Mouse (Mus musculus): ENCODE measurements around the gene Zdhhc22. TPM values are rescaled to one million over a fixed set of nuclear protein-coding genes. Genes with fewer than 3 reads are reported as not detected.

The Zdhhc22 gene
- polyA plus RNA-seq, 1 experiment from 2014 or later: not detected

DNA sequence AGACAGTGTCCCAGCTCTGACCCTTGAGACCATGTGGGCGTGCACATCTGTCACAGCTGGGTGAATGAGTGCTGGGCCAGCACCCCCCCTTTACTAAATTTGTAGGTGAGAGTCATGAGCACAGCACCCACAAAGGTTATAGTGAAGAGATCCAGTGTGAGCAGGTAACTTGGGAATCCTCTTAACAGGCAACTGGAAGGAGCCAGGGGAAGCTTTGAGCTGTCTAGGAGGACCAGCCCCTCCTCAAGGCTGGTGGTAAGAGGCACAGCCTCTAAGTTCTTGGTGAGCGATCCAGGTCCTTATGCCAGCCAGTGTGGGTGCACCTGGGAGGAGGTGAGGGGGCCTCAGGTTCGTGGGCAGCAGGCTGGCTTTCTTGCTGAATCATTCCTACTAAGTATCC lies 13.4 kb upstream of the Zdhhc22 start:
- WGBS (ENCODE audit: missing documents): 43% methylated on average over 3 of the region's 3 CpGs
- H3K79me2 ChIP-seq (ENCODE audit: inconsistent target): no peaks in the 10 kb centered on the region
- H3K4me3 ChIP-seq (ENCODE audit: inconsistent target): no peak overlapping the region
- H3K27ac ChIP-seq: no peak overlapping the region
- H3K36me3 ChIP-seq (ENCODE audit: inconsistent target): no peaks in the 10 kb centered on the region

GRCm38 (mm10) chr12:87002815-87003214 lies 12.6 kb upstream of the Zdhhc22 start:
- H3K79me2 ChIP-seq (ENCODE audit: inconsistent target): no peaks in the 10 kb centered on the region
- 66% methylated on average over 4 of the region's 7 CpGs for WGBS (ENCODE audit: missing documents)
- H3K36me3 ChIP-seq (ENCODE audit: inconsistent target): no peaks in the 10 kb centered on the region
- H3K4me3 ChIP-seq (ENCODE audit: inconsistent target): no peak overlapping the region
- H3K27ac ChIP-seq: no peak overlapping the region

- no peaks in the 10 kb centered on the region for H3K79me2 ChIP-seq (ENCODE audit: inconsistent target)
- no peaks in the 10 kb centered on the region for H3K36me3 ChIP-seq (ENCODE audit: inconsistent target)
- H3K27ac ChIP-seq: no peak overlapping the region
- WGBS (ENCODE audit: missing documents): 53% methylated on average over 7 of the region's 7 CpGs
- H3K4me3 ChIP-seq (ENCODE audit: inconsistent target): no peak overlapping the region
These were observed 12.0 kb upstream of the Zdhhc22 start for GRCm38 (mm10) chr12:87002209-87002608.

- no peaks in the 10 kb centered on the region for H3K36me3 ChIP-seq (ENCODE audit: inconsistent target)
- 60% methylated on average over 4 of the region's 6 CpGs for WGBS (ENCODE audit: missing documents)
- H3K79me2 ChIP-seq (ENCODE audit: inconsistent target): no peaks in the 10 kb centered on the region
- no peak overlapping the region for H3K27ac ChIP-seq
- H3K4me3 ChIP-seq (ENCODE audit: inconsistent target): no peak overlapping the region
These were observed 10.6 kb upstream of the Zdhhc22 start for GRCm38 (mm10) chr12:87000840-87001176.

DNA sequence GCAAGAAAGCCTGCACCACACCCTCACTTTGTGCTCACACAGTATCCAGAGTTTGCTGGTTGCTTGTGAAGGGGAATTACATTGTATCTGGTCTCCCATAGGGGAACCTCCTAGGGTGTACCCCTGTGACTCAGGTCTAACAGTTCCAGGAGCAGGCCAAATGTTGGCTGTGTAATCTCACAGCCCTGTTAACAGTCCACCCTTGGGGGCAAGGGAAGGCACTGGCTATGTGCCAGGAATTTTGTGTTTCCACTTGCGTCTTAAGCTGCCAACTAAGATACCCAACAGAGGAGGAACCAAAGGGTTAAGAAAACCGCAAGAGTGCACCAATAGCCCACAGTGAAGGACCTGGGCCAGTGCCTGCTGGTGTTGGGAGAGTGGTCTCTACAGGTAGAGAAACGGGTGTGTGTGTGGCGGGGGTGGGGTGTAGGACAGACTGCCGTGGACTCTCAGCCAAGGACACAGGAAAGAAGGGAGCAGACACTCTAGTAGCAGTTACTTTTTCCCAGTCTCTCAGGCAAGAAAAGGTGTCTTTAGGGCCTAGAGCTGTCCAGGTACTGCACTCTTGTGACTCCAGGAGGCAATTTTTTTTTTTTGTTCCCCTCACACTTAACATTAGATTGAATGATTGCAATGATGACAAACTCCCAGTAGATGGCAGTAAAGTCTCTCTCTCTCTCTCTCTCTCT lies 10.1 kb upstream of the Zdhhc22 start:
- Histone ChIP-seq H3K27ac (no peak overlapping the region), H3K4me3 (ENCODE audit: inconsistent target) (no peak overlapping the region), H3K79me2 (ENCODE audit: inconsistent target) (no peaks in the 10 kb centered on the region), H3K36me3 (ENCODE audit: inconsistent target) (no peaks in the 10 kb centered on the region)
- 44% methylated on average over 4 of the region's 5 CpGs for WGBS (ENCODE audit: missing documents)

DNA sequence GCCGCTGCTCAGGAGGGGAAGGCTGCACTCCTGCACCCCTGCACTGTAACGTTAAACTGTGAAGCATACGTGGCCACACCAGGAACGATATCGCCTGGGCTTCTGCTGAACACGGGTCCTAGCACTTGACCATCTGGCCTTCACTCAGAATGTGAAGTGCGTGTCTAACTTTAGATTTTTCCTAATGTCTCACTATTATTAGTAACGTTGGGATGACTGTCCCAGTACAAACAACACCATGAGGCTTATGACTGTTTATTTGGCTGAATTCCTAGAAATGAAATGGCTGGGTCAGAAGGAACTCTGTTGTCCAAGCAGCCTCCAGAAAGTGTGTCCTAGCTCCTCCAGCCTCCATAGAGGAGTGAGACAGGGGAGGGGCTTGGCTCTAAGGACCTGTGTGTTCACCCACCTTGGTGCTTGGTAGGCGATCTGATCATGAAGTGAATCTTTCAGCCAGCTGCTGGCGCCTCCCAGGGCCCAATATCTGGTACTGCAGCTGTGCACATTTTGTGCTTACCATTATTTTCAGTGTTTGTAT lies 9.1 kb upstream of the Zdhhc22 start:
- 84% methylated on average over 10 of the region's 10 CpGs for WGBS (ENCODE audit: missing documents)

DNA sequence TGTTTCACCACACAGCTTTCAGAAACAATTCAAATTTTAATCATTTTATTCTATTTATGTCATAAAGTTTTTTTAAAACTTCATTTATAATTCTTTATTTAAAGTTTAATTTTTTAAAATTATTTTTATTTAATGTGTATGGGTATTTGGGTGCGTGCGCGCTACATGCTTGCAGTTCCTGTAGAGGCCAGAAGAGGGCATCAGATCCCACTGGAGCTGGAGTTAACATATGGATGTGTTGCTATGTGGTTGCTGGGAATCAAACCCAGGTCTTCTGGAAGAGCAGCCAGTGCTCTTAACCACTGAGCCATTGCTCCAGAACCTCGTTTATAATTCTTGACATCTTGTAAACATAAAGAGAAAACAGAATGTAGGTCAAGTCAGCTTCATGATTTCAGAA lies 8.5 kb upstream of the Zdhhc22 start:
- 84% methylated on average over 4 of the region's 4 CpGs for WGBS (ENCODE audit: missing documents)
- Histone ChIP-seq H3K4me3 (ENCODE audit: inconsistent target) (no peak overlapping the region), H3K79me2 (ENCODE audit: inconsistent target) (no peaks in the 10 kb centered on the region), H3K36me3 (ENCODE audit: inconsistent target) (no peaks in the 10 kb centered on the region), H3K27ac (no peak overlapping the region)

More for the DNA sequence above, 9.1 kb upstream of the Zdhhc22 start:
- Histone ChIP-seq H3K4me3 (ENCODE audit: inconsistent target) (no peak overlapping the region), H3K27ac (no peak overlapping the region), H3K79me2 (ENCODE audit: inconsistent target) (no peaks in the 10 kb centered on the region), H3K36me3 (ENCODE audit: inconsistent target) (no peaks in the 10 kb centered on the region)

DNA sequence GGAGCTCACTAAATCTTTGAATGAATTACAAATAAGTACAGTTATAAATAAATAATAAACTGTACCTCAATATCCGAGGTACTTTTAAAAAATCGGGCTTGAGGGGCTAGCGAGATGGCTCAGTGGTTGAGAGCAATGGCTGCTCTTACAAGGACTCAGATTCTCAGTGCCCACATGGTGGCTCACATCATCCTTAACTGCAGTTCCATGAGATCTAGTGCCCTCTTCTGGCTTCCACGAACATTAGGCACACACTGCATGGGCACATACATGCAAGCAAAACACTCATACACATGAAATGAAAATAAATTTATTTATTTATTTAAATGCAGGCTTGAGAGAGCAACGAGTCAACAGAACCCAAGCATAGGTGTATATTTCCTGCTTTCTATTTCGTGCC lies 5.7 kb upstream of the Zdhhc22 start:
- no peaks in the 10 kb centered on the region for H3K79me2 ChIP-seq (ENCODE audit: inconsistent target)
- H3K27ac ChIP-seq: no peak overlapping the region
- no peaks in the 10 kb centered on the region for H3K36me3 ChIP-seq (ENCODE audit: inconsistent target)
- no peak overlapping the region for H3K4me3 ChIP-seq (ENCODE audit: inconsistent target)
- 81% methylated on average over 6 of the region's 6 CpGs for WGBS (ENCODE audit: missing documents)

- H3K27ac ChIP-seq: no peak overlapping the region
- WGBS (ENCODE audit: missing documents): 63% methylated on average over 3 of the region's 3 CpGs
- no peaks in the 10 kb centered on the region for H3K36me3 ChIP-seq (ENCODE audit: inconsistent target)
- H3K79me2 ChIP-seq (ENCODE audit: inconsistent target): no peaks in the 10 kb centered on the region
- no peak overlapping the region for H3K4me3 ChIP-seq (ENCODE audit: inconsistent target)
These were observed 4.5 kb upstream of the Zdhhc22 start for GRCm38 (mm10) chr12:86994776-86995175.

- Histone ChIP-seq H3K4me3 (ENCODE audit: inconsistent target) (no peak overlapping the region), H3K36me3 (ENCODE audit: inconsistent target) (no peaks in the 10 kb centered on the region), H3K79me2 (ENCODE audit: inconsistent target) (no peaks in the 10 kb centered on the region), H3K27ac (no peak overlapping the region)
- 41% methylated on average over 4 of the region's 4 CpGs for WGBS (ENCODE audit: missing documents)
These were observed 3.9 kb upstream of the Zdhhc22 start for GRCm38 (mm10) chr12:86994166-86994565.

GRCm38 (mm10) chr12:86990755-86991110 lies 503 bp upstream of the Zdhhc22 start:
- 82% methylated on average over 1 of the region's 2 CpGs for WGBS (ENCODE audit: missing documents)
- Histone ChIP-seq H3K27ac (no peak overlapping the region), H3K36me3 (ENCODE audit: inconsistent target) (no peaks in the 10 kb centered on the region), H3K79me2 (ENCODE audit: inconsistent target) (no peaks in the 10 kb centered on the region), H3K4me3 (ENCODE audit: inconsistent target) (no peak overlapping the region)

DNA sequence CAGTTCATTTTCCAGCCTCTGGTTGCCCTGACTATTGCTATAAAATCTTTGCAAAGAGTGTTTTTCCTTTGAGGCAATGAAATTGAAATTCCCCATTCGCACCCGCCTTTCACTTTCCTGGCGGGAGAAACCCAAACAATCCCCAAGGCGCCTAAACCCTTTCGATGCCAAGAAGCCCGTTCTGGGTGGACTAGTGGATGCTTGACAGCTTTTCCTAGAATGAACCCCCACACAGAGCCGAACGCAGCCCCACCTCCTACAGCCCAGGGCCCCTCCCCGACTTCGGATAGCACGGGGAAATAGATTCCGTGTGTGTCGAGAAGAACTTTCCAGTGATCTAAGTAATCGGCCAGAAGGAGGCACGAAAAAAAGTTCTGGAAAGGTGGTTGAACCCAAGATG lies 852 bp downstream of the Zdhhc22 start:
- Histone ChIP-seq H3K79me2 (ENCODE audit: inconsistent target) (no peaks in the 10 kb centered on the region), H3K27ac (no peak overlapping the region), H3K36me3 (ENCODE audit: inconsistent target) (no peaks in the 10 kb centered on the region), H3K4me3 (ENCODE audit: inconsistent target) (no peak overlapping the region)
- WGBS (ENCODE audit: missing documents): 12% methylated on average over 15 of the region's 15 CpGs

DNA sequence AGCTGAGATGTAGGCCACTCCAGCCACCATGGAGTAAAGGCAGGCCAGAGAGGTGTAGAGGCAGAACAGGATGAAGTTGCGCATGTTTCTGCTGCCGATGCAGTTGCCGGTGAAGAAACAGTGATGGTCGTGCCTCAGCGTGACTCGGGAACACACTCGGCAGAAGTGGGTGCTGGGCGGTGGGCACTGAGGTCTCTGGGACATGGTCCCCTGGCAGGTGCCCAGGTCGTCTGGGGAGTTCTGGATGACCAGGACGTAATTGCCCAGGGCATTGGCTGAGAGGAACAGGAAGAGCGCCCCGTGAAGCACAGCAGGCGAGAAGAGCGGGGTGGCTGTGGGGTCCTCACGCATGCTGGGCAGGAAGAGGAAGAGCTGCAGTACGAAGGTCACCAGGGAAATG lies 2.0 kb downstream of the Zdhhc22 start:
- H3K4me3 ChIP-seq (ENCODE audit: inconsistent target): no peak overlapping the region
- no peak overlapping the region for H3K27ac ChIP-seq
- no peaks in the 10 kb centered on the region for H3K36me3 ChIP-seq (ENCODE audit: inconsistent target)
- no peaks in the 10 kb centered on the region for H3K79me2 ChIP-seq (ENCODE audit: inconsistent target)
- WGBS (ENCODE audit: missing documents): 41% methylated on average over 16 of the region's 16 CpGs

DNA sequence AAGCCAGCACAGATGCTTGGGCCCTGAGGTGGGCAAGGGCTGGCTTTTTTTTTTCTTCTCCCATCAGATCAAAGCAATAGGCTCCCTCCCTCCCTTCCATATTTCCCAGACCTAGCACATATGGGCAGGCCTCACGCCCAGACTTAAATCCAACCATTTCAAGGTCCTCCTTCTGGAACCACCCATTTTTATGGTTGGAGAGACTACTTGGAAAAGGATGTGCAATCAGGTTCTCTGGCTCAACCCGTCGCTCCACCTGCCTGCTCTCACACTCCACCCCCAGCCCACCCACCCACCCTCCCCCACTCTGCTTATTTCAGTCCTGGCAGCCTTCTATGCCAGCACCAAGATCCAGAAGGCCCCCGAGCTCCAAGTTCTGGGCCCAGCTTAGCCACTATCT lies 3.7 kb downstream of the Zdhhc22 start:
- Histone ChIP-seq H3K4me3 (ENCODE audit: inconsistent target) (no peak overlapping the region), H3K79me2 (ENCODE audit: inconsistent target) (no peaks in the 10 kb centered on the region), H3K36me3 (ENCODE audit: inconsistent target) (no peaks in the 10 kb centered on the region), H3K27ac (no peak overlapping the region)
- 85% methylated on average over 4 of the region's 4 CpGs for WGBS (ENCODE audit: missing documents)

DNA sequence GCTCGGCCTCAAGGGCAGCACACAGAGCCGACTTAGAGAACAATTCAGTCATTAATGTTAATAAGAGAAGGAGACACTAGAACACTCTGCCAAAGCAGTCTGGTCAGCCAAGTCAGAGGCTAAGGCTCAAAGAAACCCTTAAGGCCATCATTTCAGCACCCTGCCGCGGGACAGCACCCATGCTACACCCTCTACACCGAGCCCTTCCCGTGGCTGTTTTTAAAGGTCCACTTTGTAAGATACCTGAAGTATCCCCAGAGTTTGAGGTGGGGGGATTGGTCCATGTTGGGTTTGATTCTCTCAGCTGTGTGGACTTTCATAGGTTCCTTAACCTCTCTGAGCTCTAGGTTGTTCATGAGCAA lies 6.1 kb downstream of the Zdhhc22 start:
- H3K27ac ChIP-seq: no peak overlapping the region
- WGBS (ENCODE audit: missing documents): 21% methylated on average over 6 of the region's 6 CpGs
- no peaks in the 10 kb centered on the region for H3K79me2 ChIP-seq (ENCODE audit: inconsistent target)
- no peaks in the 10 kb centered on the region for H3K36me3 ChIP-seq (ENCODE audit: inconsistent target)
- H3K4me3 ChIP-seq (ENCODE audit: inconsistent target): no peak overlapping the region
